Mouse (Mus musculus): Measurements from ENCODE around the gene Syf2. TPM values are rescaled to one million over a fixed set of nuclear protein-coding genes. Genes with fewer than 3 reads are reported as not detected.
A peak's percentile ranks its signal among the peaks of the same experiment; 100 is the strongest.

The Syf2 gene
- polyA plus RNA-seq, 1 experiment from 2014 or later: 59.6 TPM

GRCm38 (mm10) chr4:134918381-134918780 lies 12.3 kb upstream of the Syf2 start:
- no peak for ATAC-seq (ENCODE audit: insufficient read depth)

DNA sequence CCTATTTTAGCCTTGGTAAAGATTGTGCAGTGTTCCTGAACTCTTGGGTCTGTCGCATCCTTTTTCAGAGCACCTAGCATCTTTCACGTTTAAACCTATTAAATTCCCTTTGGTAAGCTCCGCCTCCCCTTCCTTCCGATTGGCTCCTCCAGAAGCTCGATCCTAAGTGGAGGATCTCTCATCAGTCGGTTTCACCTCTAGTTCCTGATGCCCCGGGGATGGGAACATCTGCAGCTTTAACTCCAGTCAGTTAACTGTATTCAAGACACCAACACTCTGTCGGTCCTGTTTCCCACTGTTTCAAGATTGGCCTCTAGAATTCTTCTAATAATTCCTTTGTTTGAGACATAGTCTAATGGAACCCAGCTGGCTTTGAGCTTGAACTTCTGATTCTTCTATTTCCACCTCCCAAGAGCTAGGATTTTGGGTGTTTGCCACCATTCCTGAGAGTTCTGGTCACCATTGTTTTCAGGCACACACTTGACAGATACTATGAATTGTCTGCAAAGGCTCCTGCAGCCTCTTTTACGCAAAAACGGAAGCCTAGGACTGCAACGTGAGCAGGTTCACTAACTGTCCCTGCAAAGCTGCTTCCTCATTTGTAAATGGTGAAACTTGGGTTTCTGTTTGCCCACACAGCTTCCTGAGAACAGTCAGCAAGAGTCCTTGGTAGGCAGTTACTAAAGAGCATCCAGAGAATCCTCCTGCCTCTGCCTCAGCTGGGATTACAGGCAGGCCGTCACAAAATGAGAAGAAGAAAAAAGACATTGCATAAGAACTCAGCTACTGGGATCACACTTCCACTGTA lies 10.8 kb upstream of the Syf2 start:
- ATAC-seq (ENCODE audit: insufficient read depth) (no peak), DNase-seq (peak; percentile 19)
- no peaks in the 10 kb centered on the region for H3K4me1 ChIP-seq (ENCODE audit: insufficient read depth)
- TF ChIP-seq CTCF (IDR thresholded peaks at IDR 0.05; ENCODE audit: low read depth): no peak
- WGBS: 44% methylated on average over 12 of the region's 12 CpGs
- H3K4me3 ChIP-seq (ENCODE audit: low read depth, low read length): no peak overlapping the region
- no peaks in the 10 kb centered on the region for H3K9me3 ChIP-seq (ENCODE audit: low read depth, low read length)
- no peak overlapping the region for H3K27ac ChIP-seq (ENCODE audit: low read depth)
- peaks cover 6% of the 10 kb centered on the region; the same call in 1 of the 2 replicates for H3K36me3 ChIP-seq (ENCODE audit: insufficient read depth)
- H3K9ac ChIP-seq: no peak overlapping the region
- H3K27me3 ChIP-seq (ENCODE audit: insufficient read depth, low read length): no peaks in the 10 kb centered on the region
- H3K4me2 ChIP-seq: no peak overlapping the region

More at GRCm38 (mm10) chr4:134918381-134918780, 12.3 kb upstream of the Syf2 start:
- Histone ChIP-seq H3K27ac (ENCODE audit: low read depth) (peak overlapping the region; percentile 42; the same call in 1 of the 2 replicates), H3K4me2 (no peak overlapping the region), H3K9ac (no peak overlapping the region), H3K4me3 (ENCODE audit: low read depth, low read length) (no peak overlapping the region), H3K9me3 (ENCODE audit: low read depth, low read length) (no peaks in the 10 kb centered on the region), H3K27me3 (ENCODE audit: insufficient read depth, low read length) (no peaks in the 10 kb centered on the region), H3K36me3 (ENCODE audit: insufficient read depth) (no peaks in the 10 kb centered on the region), H3K4me1 (ENCODE audit: insufficient read depth) (no peaks in the 10 kb centered on the region)
- TF ChIP-seq CTCF (IDR thresholded peaks at IDR 0.05; ENCODE audit: low read depth): no peak
- WGBS: 37% methylated on average over 7 of the region's 7 CpGs
- DNase-seq: peak; percentile 80

DNA sequence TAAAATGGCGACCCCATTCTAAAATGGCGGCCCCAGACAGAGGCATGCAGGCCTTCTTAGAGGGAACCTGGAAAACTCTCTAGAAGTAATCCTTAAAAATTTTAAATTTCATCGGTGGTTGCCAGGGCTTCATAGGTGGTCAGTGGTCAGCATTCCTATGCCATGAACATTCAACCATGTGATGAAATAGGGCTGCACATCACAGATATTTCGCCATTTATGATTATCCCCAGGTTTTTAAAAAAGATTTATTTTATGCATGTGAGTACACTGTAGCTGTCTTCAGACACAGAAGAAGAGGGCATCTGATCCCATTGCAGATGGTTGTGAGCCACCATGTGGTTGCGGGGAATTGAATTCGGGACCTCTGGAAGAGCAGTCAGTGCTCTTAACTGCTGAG lies 10.1 kb upstream of the Syf2 start:
- ATAC-seq (ENCODE audit: insufficient read depth) (no peak), DNase-seq (no peak)
- no peak for TF ChIP-seq CTCF (IDR thresholded peaks at IDR 0.05; ENCODE audit: low read depth)
- H3K4me1 ChIP-seq (ENCODE audit: insufficient read depth): peaks cover 5% of the 10 kb centered on the region
- H3K9ac ChIP-seq: no peak overlapping the region
- H3K27me3 ChIP-seq (ENCODE audit: insufficient read depth, low read length): no peaks in the 10 kb centered on the region
- 98% methylated on average over 6 of the region's 6 CpGs for WGBS
- no peak overlapping the region for H3K4me2 ChIP-seq
- H3K4me3 ChIP-seq (ENCODE audit: low read depth, low read length): no peak overlapping the region
- no peaks in the 10 kb centered on the region for H3K9me3 ChIP-seq (ENCODE audit: low read depth, low read length)
- H3K36me3 ChIP-seq (ENCODE audit: insufficient read depth): peaks cover 12% of the 10 kb centered on the region
- no peak overlapping the region for H3K27ac ChIP-seq (ENCODE audit: low read depth)

DNA sequence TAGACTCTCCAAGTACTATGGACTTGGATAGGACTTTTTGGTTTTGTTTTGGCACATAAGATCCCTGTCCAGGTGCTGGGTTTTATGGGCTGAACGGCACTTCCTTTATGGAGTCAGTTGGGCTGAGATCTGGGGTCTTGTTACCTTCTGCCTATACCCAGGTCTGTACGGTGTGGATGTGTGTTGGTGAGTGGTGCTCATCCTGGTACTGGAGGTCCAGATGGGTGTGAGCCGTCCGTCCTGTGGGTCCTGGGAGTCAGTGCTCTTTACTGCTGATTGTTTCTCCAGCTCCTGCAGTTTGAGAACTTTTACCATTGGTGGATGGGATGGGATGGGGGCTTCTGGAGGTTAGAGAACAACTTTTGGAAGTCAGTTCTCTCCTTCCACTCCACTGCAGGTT lies 9.0 kb upstream of the Syf2 start:
- H3K4me3 ChIP-seq (ENCODE audit: low read depth, low read length): no peak overlapping the region
- no peak overlapping the region for H3K9ac ChIP-seq
- no peak for ATAC-seq (ENCODE audit: insufficient read depth)
- H3K4me2 ChIP-seq: no peak overlapping the region
- 96% methylated on average over 4 of the region's 4 CpGs for WGBS
- no peaks in the 10 kb centered on the region for H3K9me3 ChIP-seq (ENCODE audit: low read depth, low read length)
- no peaks in the 10 kb centered on the region for H3K27me3 ChIP-seq (ENCODE audit: insufficient read depth, low read length)
- TF ChIP-seq CTCF (IDR thresholded peaks at IDR 0.05; ENCODE audit: low read depth): no peak
- peaks cover 23% of the 10 kb centered on the region for H3K36me3 ChIP-seq (ENCODE audit: insufficient read depth)
- H3K27ac ChIP-seq (ENCODE audit: low read depth): no peak overlapping the region
- peaks cover 10% of the 10 kb centered on the region for H3K4me1 ChIP-seq (ENCODE audit: insufficient read depth)
- no peak for DNase-seq

DNA sequence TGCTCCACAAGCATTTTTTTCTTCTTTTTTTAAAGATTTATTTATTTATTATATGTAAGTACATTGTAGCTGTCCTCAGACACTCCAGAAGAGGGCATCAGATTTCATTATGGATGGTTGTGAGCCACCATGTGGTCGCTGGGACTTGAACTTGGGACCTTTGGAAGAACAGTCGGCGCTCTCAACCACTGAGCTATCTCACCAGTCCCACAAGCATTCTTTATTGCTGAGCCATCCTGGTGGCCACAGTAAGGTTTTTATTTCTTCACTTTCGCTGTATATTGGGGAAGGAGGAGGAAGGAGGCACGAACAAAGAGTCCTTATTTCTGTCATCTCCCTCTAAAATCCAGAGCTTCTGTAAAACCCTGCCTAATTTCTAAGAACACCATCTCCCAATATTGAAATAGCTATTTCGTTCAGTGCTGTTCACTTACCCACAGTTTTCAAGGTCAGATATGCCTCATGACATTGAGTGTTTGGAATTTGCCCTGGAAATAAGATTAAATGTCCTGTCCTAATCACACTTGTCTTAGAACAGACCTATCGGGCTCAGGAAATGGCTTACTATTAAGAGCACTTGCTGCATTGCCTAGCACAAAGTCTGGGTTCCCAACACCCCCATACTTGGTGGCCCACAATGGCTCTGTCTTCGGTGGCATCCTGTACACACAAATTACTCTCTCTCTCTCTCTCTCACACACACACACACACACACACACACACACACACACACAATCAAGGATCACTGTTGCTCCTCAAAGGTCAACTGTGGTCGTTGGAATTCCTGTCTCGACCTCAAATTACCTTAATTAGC lies 8.4 kb upstream of the Syf2 start:
- H3K4me3 ChIP-seq (ENCODE audit: low read depth, low read length): peak overlapping the region; percentile 99
- no peaks in the 10 kb centered on the region for H3K9me3 ChIP-seq (ENCODE audit: low read depth, low read length)
- peaks cover 10% of the 10 kb centered on the region for H3K4me1 ChIP-seq (ENCODE audit: insufficient read depth)
- 58% methylated on average over 10 of the region's 10 CpGs for WGBS
- no peak for TF ChIP-seq CTCF (IDR thresholded peaks at IDR 0.05; ENCODE audit: low read depth)
- no peaks in the 10 kb centered on the region for H3K27me3 ChIP-seq (ENCODE audit: insufficient read depth, low read length)
- H3K36me3 ChIP-seq (ENCODE audit: insufficient read depth): peaks cover 29% of the 10 kb centered on the region
- H3K4me2 ChIP-seq: peak overlapping the region; percentile 75
- DNase-seq (no peak), ATAC-seq (ENCODE audit: insufficient read depth) (peak; percentile 5; the same call in 1 of the 2 replicates)
- peak overlapping the region; percentile 91 for H3K27ac ChIP-seq (ENCODE audit: low read depth)
- H3K9ac ChIP-seq: peak overlapping the region; percentile 57

DNA sequence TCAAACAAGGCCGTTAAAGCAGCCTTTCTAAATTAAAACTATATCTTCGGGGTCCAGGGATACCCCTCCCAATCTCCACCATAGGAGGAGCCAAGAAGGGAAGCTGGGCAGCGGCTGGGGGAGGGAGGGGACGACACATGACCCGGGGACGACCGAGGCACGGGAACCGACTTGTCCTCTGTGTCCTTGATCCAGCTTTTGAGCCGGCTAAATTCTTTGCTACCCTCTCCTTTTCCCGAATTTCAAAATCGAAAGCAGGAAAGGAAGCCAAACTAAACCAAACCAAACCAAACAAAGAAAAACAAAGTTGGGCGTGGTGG lies 7.8 kb upstream of the Syf2 start:
- Histone ChIP-seq H3K9me3 (ENCODE audit: low read depth, low read length) (no peaks in the 10 kb centered on the region), H3K9ac (peak overlapping the region; percentile 57), H3K4me3 (ENCODE audit: low read depth, low read length) (peak overlapping the region; percentile 99), H3K27me3 (ENCODE audit: insufficient read depth, low read length) (no peaks in the 10 kb centered on the region), H3K36me3 (ENCODE audit: insufficient read depth) (peaks cover 34% of the 10 kb centered on the region), H3K27ac (ENCODE audit: low read depth) (peak overlapping the region; percentile 91), H3K4me2 (peak overlapping the region; percentile 75), H3K4me1 (ENCODE audit: insufficient read depth) (peaks cover 10% of the 10 kb centered on the region)
- TF ChIP-seq CTCF (IDR thresholded peaks at IDR 0.05; ENCODE audit: low read depth): no peak
- DNase-seq (peak; percentile 73), ATAC-seq (ENCODE audit: insufficient read depth) (peak; percentile 61)
- WGBS: under 1% methylated on average over 13 of the region's 13 CpGs
